Mouse (Mus musculus): ENCODE data around the gene Bglap.
A peak's percentile ranks its signal among the peaks of the same experiment; 100 is the strongest.
"Not testable (repeated sequence)": the region's sequence is repeated elsewhere in the genome, so short reads cannot be mapped to it uniquely, and the experiment has no call there.

Gene Bglap

GRCm38 (mm10) chr3:88393776-88394375 is 9.6 kb upstream of the Bglap start:
- DNase-seq (ENCODE audit: low read depth, low spot score) = no peak

GRCm38 (mm10) chr3:88382383-88382782 is 1.9 kb downstream of the Bglap start:
- not testable (repeated sequence) for DNase-seq (ENCODE audit: low read depth, low spot score)

- DNase-seq (ENCODE audit: low read depth, low spot score) = not testable (repeated sequence)
Measured at GRCm38 (mm10) chr3:88381389-88382315, 2.6 kb downstream of the Bglap start.

GRCm38 (mm10) chr3:88378599-88378998 is 5.7 kb downstream of the Bglap start, which contains the start of gene Bglap2:
Gene Bglap2, minus strand, starts transcription at chr3:88378699.
- not testable (repeated sequence) for DNase-seq (ENCODE audit: low read depth, low spot score)

- DNase-seq (ENCODE audit: low read depth, low spot score) = not testable (repeated sequence)
Measured at GRCm38 (mm10) chr3:88376644-88377043, 7.6 kb downstream of the Bglap start.

GRCm38 (mm10) chr3:88375750-88376626 is 8.3 kb downstream of the Bglap start:
- DNase-seq (ENCODE audit: low read depth, low spot score) = peak; percentile 50

- not testable (repeated sequence) for DNase-seq (ENCODE audit: low read depth, low spot score)
Measured at GRCm38 (mm10) chr3:88372643-88373042, 11.6 kb downstream of the Bglap start, which contains the start of gene Bglap3. Gene Bglap3, minus strand, starts transcription at chr3:88372743.

- DNase-seq (ENCODE audit: low read depth, low spot score) = not testable (repeated sequence)
Measured at GRCm38 (mm10) chr3:88368511-88368910, 15.8 kb downstream of the Bglap start.

GRCm38 (mm10) chr3:88367517-88367916 is 16.7 kb downstream of the Bglap start:
- not testable (repeated sequence) for DNase-seq (ENCODE audit: low read depth, low spot score)

GRCm38 (mm10) chr3:88366830-88367428 is 17.3 kb downstream of the Bglap start:
- peak; percentile 60 for DNase-seq (ENCODE audit: low read depth, low spot score)

GRCm38 (mm10) chr3:88365705-88366361 is 18.4 kb downstream of the Bglap start:
- DNase-seq (ENCODE audit: low read depth, low spot score) = no peak

GRCm38 (mm10) chr3:88364337-88364736 is 19.9 kb downstream of the Bglap start, which contains the start of gene Paqr6:
Gene Paqr6, plus strand, starts transcription at chr3:88364584.
- peak; percentile 54 for DNase-seq (ENCODE audit: low read depth, low spot score)

- DNase-seq (ENCODE audit: low read depth, low spot score) = no peak
Measured at GRCm38 (mm10) chr3:88363700-88364099, 20.6 kb downstream of the Bglap start.

- DNase-seq (ENCODE audit: low read depth, low spot score) = no peak
Measured at GRCm38 (mm10) chr3:88361612-88362313, 22.5 kb downstream of the Bglap start.

- no peak for DNase-seq (ENCODE audit: low read depth, low spot score)
Measured at GRCm38 (mm10) chr3:88361096-88361495, 23.2 kb downstream of the Bglap start.

- DNase-seq (ENCODE audit: low read depth, low spot score) = no peak
Measured at GRCm38 (mm10) chr3:88359989-88360388, 24.3 kb downstream of the Bglap start.

- DNase-seq (ENCODE audit: low read depth, low spot score) = no peak
Measured at GRCm38 (mm10) chr3:88359584-88359983, 24.7 kb downstream of the Bglap start.

GRCm38 (mm10) chr3:88354396-88355165 is 29.7 kb downstream of the Bglap start:
- DNase-seq (ENCODE audit: low read depth, low spot score) = no peak

GRCm38 (mm10) chr3:88352907-88353306 is 31.4 kb downstream of the Bglap start:
- DNase-seq (ENCODE audit: low read depth, low spot score) = no peak
